Mouse (Mus musculus) neural tube, embryonic 11.5 days (tissue): Measurements from ENCODE around the gene Kcnk3. TPM values are rescaled to one million over a fixed set of nuclear protein-coding genes. Genes with fewer than 3 reads are reported as not detected.

ENCODE experiments used
- ATAC-seq: fragments of 200-750 bp; cut with Nextera tagmentation; 2 replicates; pipeline ENCODE4 v1.8.0; 2017; ENCODE audit warnings: moderate number of reproducible peaks, mild to moderate bottlenecking, moderate TSS enrichment, moderate library complexity; ENCODE audit not compliant: insufficient read depth, low FRiP score, low TSS enrichment
- DNase-seq: peaks from one replicate; pipeline ENCODE4 v3.0.0-alpha.2; 2015; ENCODE audit warnings: low spot score
- H3K27ac ChIP-seq: fragments of 300-500 bp; sonication (generic); 2 replicates; pipeline ENCODE4 v1.5.1; 2014; ENCODE audit warnings: low read depth, mild to moderate bottlenecking, low read length
- H3K27me3 ChIP-seq: fragments of 300-500 bp; sonication (generic); 2 replicates; pipeline ENCODE4 v1.6.1; 2014; ENCODE audit warnings: mild to moderate bottlenecking, low read length, mixed read lengths; ENCODE audit not compliant: control insufficient read depth, insufficient read depth
- H3K36me3 ChIP-seq: fragments of 300-500 bp; sonication (generic); 2 replicates; pipeline ENCODE4 v1.6.1; 2014; ENCODE audit warnings: mild to moderate bottlenecking, low read length, moderate library complexity, mixed read lengths; ENCODE audit not compliant: control insufficient read depth, insufficient read depth
- H3K4me1 ChIP-seq: fragments of 300-500 bp; sonication (generic); 2 replicates; pipeline ENCODE4 v1.6.1; 2014; ENCODE audit warnings: low read length, mixed read lengths; ENCODE audit not compliant: control insufficient read depth, insufficient read depth
- H3K4me2 ChIP-seq: fragments of 300-500 bp; sonication (generic); 2 replicates; pipeline ENCODE4 v1.6.1; 2014; ENCODE audit warnings: low read depth, mild to moderate bottlenecking, moderate library complexity
- H3K4me3 ChIP-seq: fragments of 300-500 bp; sonication (generic); 2 replicates; pipeline ENCODE4 v1.5.1; 2014; ENCODE audit warnings: low read depth, low read length
- H3K9ac ChIP-seq: fragments of 300-500 bp; sonication (generic); 2 replicates; pipeline ENCODE4 v1.6.1; 2014; ENCODE audit warnings: mild to moderate bottlenecking, low read length
- H3K9me3 ChIP-seq: fragments of 300-500 bp; sonication (generic); 2 replicates; pipeline ENCODE4 v1.6.1; 2016; ENCODE audit warnings: low read length; ENCODE audit not compliant: control insufficient read depth
- WGBS: fragments of 180-500 bp; shearing (Covaris S2); extraction: QIAGEN DNeasy Blood & Tissue Kit; methylation state at CpG from one replicate; pipeline ENCODE4 v1.1.7; 2014; 5-methylcytosine and 5-hydroxymethylcytosine counted together
- polyA plus RNA-seq: library from polyadenylated mRNA; unstranded; fragments of >200 nt; fragmentation: Nextera tagmentation; extraction: Ambion mirVana; gene quantifications from 2 replicates; pipeline ENCODE4 v1.2.1, GENCODE M21; 2014

Gene Kcnk3
- polyA plus RNA-seq, 1 experiment from 2014 or later, result 0.92 TPM

GRCm38 (mm10) chr5:30603926-30604325 lies 16.0 kb downstream of the Kcnk3 start:
- DNase-seq (no peak), ATAC-seq (no peak)

GRCm38 (mm10) chr5:30604769-30605188 lies 16.8 kb downstream of the Kcnk3 start:
- 83% methylated on average over 8 of the region's 8 CpGs for WGBS
- ATAC-seq (no peak), DNase-seq (no peak)
- Histone ChIP-seq H3K27me3 (no peaks in the 10 kb centered on the region), H3K9ac (no peak overlapping the region), H3K4me3 (no peak overlapping the region), H3K36me3 (no peaks in the 10 kb centered on the region), H3K4me2 (no peak overlapping the region), H3K9me3 (no peaks in the 10 kb centered on the region), H3K4me1 (no peaks in the 10 kb centered on the region), H3K27ac (no peak overlapping the region)

More at GRCm38 (mm10) chr5:30603926-30604325, 16.0 kb downstream of the Kcnk3 start:
- Histone ChIP-seq H3K4me2 (no peak overlapping the region), H3K27me3 (no peaks in the 10 kb centered on the region), H3K27ac (no peak overlapping the region), H3K36me3 (no peaks in the 10 kb centered on the region), H3K4me1 (no peaks in the 10 kb centered on the region), H3K4me3 (no peak overlapping the region), H3K9ac (no peak overlapping the region), H3K9me3 (no peaks in the 10 kb centered on the region)
- WGBS, result 63% methylated on average over 4 of the region's 4 CpGs

- Histone ChIP-seq H3K36me3 (no peaks in the 10 kb centered on the region), H3K4me3 (no peak overlapping the region), H3K9me3 (no peaks in the 10 kb centered on the region), H3K27ac (no peak overlapping the region), H3K4me1 (no peaks in the 10 kb centered on the region), H3K9ac (no peak overlapping the region), H3K27me3 (no peaks in the 10 kb centered on the region), H3K4me2 (no peak overlapping the region)
- ATAC-seq, result no peak
- DNase-seq, result no peak
- WGBS, result 86% methylated on average over 6 of the region's 6 CpGs
Observed at GRCm38 (mm10) chr5:30605649-30606048, 17.7 kb downstream of the Kcnk3 start.

- 69% methylated on average over 16 of the region's 16 CpGs for WGBS
- no peaks in the 10 kb centered on the region for H3K27me3 ChIP-seq
- H3K36me3 ChIP-seq, result no peaks in the 10 kb centered on the region
- no peak for DNase-seq
- H3K4me1 ChIP-seq, result no peaks in the 10 kb centered on the region
- no peak overlapping the region for H3K27ac ChIP-seq
- H3K4me3 ChIP-seq, result no peak overlapping the region
- ATAC-seq, result no peak
- H3K9ac ChIP-seq, result no peak overlapping the region
- no peaks in the 10 kb centered on the region for H3K9me3 ChIP-seq
- no peak overlapping the region for H3K4me2 ChIP-seq
Observed at GRCm38 (mm10) chr5:30606424-30607073, 18.6 kb downstream of the Kcnk3 start.

GRCm38 (mm10) chr5:30609094-30609493 lies 21.1 kb downstream of the Kcnk3 start:
- Histone ChIP-seq H3K4me3 (no peak overlapping the region), H3K4me2 (no peak overlapping the region), H3K9ac (no peak overlapping the region), H3K27me3 (no peaks in the 10 kb centered on the region), H3K9me3 (no peaks in the 10 kb centered on the region), H3K36me3 (no peaks in the 10 kb centered on the region), H3K4me1 (no peaks in the 10 kb centered on the region), H3K27ac (no peak overlapping the region)
- WGBS, result 86% methylated on average over 7 of the region's 7 CpGs
- ATAC-seq (no peak), DNase-seq (no peak)

GRCm38 (mm10) chr5:30609918-30610645 lies 22.1 kb downstream of the Kcnk3 start:
- Histone ChIP-seq H3K27ac (no peak overlapping the region), H3K4me1 (no peaks in the 10 kb centered on the region), H3K4me3 (no peak overlapping the region), H3K27me3 (no peaks in the 10 kb centered on the region), H3K9ac (no peak overlapping the region), H3K9me3 (no peaks in the 10 kb centered on the region), H3K4me2 (no peak overlapping the region), H3K36me3 (no peaks in the 10 kb centered on the region)
- DNase-seq (no peak), ATAC-seq (no peak)
- 82% methylated on average over 8 of the region's 8 CpGs for WGBS

GRCm38 (mm10) chr5:30611091-30611490 lies 23.1 kb downstream of the Kcnk3 start:
- Histone ChIP-seq H3K36me3 (no peaks in the 10 kb centered on the region), H3K4me2 (no peak overlapping the region), H3K9me3 (no peaks in the 10 kb centered on the region), H3K27me3 (no peaks in the 10 kb centered on the region), H3K4me1 (no peaks in the 10 kb centered on the region), H3K9ac (no peak overlapping the region), H3K4me3 (no peak overlapping the region), H3K27ac (no peak overlapping the region)
- no peak for ATAC-seq
- DNase-seq, result no peak
- 68% methylated on average over 1 of the region's 1 CpGs for WGBS

- Histone ChIP-seq H3K4me2 (no peak overlapping the region), H3K4me3 (no peak overlapping the region), H3K9me3 (no peaks in the 10 kb centered on the region), H3K9ac (no peak overlapping the region), H3K4me1 (no peaks in the 10 kb centered on the region), H3K27ac (no peak overlapping the region), H3K36me3 (no peaks in the 10 kb centered on the region), H3K27me3 (no peaks in the 10 kb centered on the region)
- ATAC-seq, result no peak
- 41% methylated on average over 3 of the region's 3 CpGs for WGBS
- DNase-seq, result no peak
Observed at GRCm38 (mm10) chr5:30611689-30612088, 23.7 kb downstream of the Kcnk3 start.

GRCm38 (mm10) chr5:30612575-30612974 lies 24.6 kb downstream of the Kcnk3 start:
- Histone ChIP-seq H3K4me2 (no peak overlapping the region), H3K4me3 (no peak overlapping the region), H3K4me1 (no peaks in the 10 kb centered on the region), H3K9ac (no peak overlapping the region), H3K9me3 (no peaks in the 10 kb centered on the region), H3K27ac (no peak overlapping the region), H3K27me3 (no peaks in the 10 kb centered on the region), H3K36me3 (no peaks in the 10 kb centered on the region)
- no peak for ATAC-seq
- no peak for DNase-seq
- WGBS, result 85% methylated on average over 4 of the region's 4 CpGs
